Mouse (Mus musculus): ENCODE measurements around the gene Prrx2.

Prrx2 gene

DNA sequence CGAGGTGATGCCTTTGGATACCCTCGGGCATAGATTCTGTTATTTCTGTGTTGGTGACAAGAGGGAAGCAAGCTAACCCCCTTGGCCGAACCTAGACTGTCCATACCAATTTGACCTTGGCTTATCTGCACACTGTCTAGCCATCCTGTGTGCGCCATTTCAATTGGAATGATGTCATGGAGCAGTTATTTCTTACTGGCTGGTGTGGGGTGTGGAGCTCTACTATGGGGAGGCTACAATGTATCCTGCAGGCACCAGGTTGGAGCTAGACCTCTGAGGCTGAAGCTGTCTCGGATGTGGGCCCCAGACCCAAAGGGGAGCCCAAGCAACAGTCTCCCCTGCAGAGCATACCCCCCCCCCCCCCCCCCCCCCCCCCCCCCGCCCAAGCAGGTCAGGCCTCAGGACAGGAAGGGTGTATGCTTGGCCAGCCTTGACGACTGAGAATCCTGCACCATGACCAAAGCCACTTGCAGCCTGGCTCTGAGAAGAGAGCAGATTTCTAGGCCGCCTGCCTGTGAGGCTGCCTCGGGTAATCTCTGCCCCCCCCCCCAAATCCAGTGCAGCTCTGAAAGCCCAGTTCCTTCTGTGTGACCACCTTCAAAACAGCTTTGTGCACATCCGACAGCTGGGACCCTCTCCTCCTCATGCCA, at the start of gene Prrx2:
Prrx2 (plus strand) TSS at position 600 of the 650 bp plus-strand sequence.
- DNase-seq (ENCODE audit: low spot score): no peak

DNA sequence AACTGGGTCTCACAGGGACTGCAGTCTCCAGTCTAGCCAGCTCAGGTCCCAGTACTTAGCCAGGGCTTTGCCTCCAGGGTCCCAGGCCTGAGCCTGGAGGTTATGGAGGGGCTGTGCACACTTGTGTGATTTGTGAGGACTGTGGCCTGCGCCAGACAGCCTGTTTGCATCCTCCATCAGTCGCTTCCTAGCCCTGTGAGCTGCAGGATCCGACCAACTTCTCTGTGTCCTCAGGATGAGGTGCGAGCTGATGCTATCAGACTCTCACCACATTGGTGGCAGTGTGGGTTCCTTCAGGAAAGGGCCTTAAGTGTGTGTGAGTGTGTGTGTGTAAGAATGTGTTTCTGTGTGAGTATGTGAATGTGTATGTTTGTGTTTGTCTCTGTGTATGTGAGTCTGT, 47.3 kb upstream of the Prrx2 start:
- no peak for DNase-seq (ENCODE audit: low spot score)

DNA sequence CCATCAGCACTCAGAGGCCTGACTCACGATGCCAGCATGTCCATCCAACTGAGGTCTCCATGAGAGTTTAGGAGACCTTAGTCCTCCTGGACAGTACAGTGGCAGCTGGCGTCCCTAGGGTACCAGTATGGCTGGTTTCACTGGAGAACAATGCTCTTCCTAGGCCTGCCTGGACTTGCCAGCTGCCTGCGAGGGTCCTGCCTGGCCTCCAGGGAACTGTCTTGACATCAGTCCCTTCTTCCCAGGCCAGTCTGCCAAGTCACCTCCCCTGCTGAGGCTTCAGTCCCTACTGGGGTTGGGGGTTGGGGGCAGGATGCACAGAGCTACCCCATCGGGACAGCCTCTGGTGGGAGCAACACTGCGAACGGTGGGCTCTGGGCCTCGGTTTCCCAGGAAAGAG, 42.7 kb upstream of the Prrx2 start:
- no peak for DNase-seq (ENCODE audit: low spot score)

DNA sequence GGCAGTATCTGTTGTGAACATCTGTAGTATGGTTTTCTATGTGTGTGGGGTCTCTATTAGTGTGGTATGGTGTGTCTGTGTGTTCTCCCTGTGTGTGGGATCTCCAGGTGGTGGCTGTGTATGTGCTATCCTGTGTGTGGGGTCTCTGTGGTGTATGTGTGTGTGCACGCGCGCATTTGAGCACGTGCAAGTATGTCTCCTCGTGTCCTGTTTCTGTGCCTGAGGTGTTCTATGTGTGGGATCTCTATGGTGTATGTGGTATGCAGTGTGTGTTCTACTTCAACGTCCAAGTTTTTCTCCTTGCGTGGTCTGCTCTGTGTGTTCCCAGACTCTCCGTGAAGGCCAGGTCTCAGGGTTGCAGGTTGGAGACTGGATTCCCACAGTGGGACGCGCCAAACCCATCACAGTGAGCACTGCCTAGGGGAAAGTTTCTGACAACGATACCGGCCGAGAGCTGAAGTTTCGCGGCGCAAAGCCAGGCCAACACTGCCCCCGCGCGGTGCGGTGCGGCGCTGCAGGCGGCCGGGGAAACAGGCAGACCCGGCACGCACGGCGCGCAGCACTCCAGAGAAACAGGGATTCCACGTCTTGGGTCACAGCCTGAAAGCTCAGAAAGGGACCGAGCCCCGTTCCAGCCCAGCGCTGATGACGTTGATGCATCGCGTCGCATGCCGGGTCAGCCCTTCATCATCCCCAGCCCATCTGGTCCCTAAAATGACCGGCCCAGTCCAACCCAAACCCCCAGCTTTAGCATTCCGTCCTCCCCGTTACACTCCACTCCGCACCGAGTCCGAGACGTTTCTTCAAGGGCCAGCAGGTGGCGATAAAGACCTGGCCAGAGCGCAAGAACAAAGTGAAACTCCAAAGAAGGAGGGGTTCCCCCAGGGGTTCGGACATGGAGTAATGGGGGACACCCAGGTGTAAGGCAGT, 40.3 kb upstream of the Prrx2 start:
- peak; percentile 95 for DNase-seq (ENCODE audit: low spot score)

DNA sequence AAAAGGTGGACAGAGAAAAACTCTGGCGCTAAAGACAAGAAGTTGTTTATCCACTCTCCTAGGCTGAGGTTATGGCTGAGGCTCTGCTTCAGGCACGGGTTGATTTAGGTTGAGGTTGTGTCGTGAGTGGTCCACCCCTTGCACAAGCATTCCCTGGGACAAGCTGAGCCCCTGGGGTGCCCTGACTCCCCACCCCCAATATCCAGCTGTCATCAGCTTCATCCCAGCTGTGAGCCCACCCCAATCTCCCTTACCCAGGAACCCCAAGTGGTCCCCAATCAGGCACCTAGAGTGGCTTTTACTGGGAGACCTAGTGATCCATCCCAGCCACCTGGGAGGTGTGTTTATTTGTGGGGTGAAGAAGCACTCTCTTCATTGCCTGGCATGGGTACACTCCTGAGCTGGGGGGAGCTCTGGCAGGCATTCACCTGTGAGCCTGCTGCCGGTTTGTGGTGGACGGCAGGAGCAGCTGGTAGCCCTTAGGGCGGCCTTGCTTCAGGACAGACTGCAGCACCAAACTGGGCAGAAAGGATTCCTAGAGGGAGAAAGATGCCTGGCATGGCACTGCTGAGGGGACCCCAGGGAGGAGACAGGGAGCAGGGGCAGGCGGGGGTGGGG, 39.4 kb upstream of the Prrx2 start:
- no peak for DNase-seq (ENCODE audit: low spot score)

DNA sequence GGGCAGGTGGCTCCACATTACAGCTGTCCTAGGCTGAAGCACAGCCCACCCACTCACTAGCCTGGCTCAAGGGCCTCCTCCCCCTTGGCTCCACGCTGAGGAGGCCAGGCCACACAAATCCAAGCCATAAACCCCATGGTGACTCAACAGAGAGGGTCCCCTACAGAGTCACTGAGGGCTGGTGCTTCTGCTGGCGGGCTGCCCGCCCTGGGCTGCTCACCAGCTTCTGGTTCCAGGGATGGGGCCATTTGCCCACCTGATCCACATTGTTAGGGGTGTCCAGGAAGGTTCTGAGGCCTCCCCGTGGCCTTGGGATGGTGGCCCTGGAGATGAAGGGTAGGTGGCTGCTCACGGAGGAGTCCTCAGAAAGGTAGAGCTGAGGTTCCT, 38.9 kb upstream of the Prrx2 start:
- no peak for DNase-seq (ENCODE audit: low spot score)

DNA sequence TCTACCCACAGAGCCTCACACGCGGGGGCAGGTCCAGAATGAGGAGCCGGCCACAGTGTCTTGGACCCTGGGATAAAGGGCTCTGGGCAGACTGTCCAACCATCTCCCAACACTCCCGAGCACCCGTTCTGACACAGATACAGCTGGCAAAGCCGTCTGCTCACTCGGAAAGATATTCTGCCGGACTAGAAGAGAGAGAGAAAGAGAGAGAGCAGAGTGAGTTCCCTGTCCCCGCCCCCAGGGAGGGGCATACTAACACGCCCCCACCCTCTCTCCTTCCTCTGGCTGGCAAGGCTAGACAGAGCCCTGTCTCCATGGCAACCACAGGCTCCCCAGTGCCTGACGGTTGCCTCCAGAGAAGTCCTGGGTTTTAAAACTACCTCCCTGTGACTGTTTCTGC, 38.4 kb upstream of the Prrx2 start:
- peak; percentile 93 for DNase-seq (ENCODE audit: low spot score)

DNA sequence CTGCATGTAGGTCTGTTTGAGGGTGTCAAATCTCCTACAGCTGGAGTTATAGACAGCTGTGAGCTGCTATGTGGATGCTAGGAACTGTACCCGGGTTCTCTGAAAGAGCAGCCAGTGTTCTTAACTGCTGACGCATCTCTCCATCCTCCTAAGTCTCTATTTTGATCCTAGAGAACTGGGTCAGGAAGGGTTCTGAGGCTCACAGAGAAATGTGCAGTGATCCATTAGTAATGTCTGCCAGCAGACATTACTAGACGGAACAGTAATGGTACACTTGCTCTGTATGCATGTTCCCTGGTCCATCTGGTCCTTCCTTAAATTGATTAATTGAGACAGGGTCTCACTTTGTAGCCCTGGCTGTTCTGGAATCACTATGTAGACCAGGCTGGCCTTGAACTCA, 35.3 kb upstream of the Prrx2 start:
- DNase-seq (ENCODE audit: low spot score): no peak

DNA sequence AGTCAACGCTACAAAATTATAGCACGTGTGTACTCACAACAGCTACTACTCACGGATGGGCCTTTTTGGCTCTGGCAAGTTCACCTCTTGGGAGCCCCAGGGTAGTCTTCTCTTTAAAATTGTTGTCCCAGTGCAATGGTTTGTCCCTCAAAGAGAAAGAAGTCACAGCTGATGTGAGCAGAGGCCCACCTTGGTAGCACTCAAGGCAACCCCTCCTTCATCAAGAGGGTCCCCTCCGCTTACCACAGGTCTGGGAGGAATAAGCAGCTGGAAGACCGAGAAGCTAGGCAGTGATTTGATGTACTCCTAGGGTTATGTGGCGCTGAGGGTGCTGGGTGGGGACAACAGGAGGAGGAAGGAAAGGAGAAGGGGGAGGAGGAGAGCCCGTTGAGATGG, 34.1 kb upstream of the Prrx2 start:
- no peak for DNase-seq (ENCODE audit: low spot score)

DNA sequence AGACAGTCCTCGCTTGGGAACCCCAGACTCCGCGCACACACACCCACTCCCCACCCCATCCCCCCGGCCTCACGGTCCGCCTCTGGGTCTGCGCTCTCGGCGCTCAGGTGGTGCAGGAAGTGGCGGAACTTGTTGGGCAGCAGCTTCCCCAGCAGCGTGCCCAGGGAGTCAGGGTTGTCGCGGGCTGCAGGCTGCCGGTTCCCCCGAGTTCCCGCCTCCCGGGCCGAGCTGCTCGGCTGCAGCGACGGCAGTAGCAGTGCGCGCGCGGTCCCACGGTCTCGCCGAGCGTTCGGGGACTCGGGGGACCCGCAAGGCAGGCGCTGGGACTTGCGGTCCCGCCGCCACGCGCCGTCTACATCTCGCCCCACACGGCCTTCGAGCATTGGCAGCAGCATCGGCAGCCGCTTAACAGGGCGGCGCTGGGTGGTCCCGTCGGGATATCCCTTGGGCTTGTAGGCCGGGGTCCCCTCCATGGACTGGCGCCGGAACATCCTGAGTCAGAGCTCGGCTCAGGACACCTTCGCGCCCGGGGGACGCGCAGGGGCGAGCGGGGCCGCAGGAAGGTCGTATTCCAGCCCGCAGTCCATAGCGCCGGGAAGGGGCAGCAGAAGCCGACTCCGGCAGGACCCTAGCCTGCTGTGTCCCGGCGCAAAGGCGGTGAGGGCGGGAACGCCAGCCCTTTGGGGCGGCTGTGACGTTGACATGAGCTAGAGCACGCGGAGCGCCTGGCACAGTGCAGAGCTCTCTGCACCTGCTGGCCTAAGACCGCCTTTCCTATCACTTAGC, 33.5 kb upstream of the Prrx2 start:
- no peak for DNase-seq (ENCODE audit: low spot score)

DNA sequence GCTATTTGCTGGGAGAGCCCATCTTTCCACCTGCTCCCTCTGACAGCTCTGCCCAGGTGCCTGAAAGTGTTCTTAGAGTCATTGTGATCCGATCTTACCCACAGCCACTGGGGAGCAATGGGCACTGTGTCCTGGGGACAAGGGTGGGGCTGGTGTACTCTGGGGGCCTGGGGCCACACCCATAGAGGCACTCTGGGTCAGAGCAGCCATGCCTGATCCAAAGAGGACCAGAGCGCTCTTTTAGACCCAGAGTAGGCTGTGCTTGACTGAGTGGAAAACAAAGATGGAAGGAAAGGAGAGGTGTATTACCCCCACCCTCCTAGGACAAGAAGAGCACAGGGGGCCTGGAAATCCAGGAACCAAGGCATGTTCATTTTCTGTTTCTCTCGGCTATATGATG, 31.2 kb upstream of the Prrx2 start, which contains the start of gene 1700001O22Rik:
1700001O22Rik (minus strand) TSS at position 58 of the 400 bp plus-strand sequence.
- DNase-seq (ENCODE audit: low spot score): no peak

DNA sequence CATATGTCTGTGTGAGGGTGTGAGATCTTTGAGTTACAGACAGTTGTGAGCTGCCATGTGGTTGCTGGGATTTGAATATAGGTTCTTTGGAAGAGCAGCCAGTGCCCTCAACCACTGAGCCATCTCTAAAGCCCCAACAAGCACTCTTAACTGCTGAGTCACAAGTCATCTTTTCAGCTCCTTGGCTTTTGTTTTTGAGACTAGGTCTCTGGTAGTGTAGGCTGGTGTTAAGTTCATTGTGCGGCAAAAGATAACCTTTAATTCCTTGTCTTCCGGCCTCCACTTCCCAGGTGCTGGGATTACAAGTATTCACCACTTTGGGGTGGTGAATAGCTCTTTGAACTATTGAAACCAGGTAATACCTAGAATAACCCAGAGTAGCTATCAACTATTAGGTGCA, 28.8 kb upstream of the Prrx2 start:
- no peak for DNase-seq (ENCODE audit: low spot score)

DNA sequence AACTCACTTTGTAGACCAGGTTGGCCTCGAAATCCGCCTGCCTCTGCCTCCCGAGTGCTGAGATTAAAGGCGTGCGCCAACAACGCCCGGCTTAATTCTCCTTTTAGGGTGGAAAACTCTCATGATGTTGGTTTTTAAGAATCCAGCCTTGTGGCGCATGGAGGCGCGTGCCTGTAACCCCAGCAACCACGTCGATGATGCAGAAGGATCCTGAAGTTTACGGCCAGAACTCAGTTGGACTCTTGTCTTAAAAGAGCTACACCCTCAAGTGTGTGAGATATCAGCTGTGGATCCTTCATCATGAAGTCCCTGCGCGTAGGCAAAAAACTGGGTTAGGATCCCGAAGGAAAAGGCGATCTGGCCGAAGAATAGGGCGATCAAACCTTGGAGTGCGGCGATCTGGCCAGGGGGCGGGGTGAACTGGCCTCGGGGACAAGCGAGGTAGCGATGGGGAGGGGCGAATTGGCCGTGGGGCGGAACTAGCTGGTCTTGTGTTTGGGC, 27.6 kb upstream of the Prrx2 start:
- DNase-seq (ENCODE audit: low spot score): no peak

DNA sequence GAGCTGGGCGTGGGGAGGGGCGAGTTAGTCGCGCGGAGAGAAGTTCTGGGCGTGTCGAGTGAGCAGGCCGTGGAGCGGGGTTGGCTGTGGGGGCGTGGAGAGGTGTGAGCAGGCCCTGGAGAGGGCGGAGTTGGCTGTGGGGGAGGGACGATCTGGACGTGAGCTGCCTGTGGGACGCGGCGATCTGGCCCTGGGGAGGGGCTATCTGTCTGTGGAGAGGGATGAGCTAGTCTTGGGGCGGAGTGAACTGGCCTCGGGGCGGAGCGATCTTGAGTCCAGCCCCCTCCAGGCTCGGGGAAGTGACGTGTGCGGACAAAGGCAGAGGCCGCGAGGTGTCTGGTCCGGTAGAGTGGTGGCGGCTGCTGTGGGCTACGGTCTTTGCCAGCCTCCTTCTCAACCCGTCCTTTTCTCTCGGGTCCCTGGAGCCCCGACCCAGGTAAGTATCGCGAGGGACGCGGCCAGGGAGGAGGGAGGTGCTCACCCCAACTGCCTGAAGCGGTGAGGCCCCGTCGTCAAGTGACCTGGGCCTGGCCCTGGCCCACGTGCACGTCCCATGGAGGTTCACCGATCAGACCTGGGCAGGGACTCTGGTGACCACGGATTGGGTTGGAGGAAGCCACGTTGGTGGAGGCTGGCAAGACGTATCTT, 27.0 kb upstream of the Prrx2 start, which contains the start of gene Ntmt1:
Ntmt1 (plus strand) TSS at position 179 of the 648 bp plus-strand sequence.
- DNase-seq (ENCODE audit: low spot score): peak; percentile 99

DNA sequence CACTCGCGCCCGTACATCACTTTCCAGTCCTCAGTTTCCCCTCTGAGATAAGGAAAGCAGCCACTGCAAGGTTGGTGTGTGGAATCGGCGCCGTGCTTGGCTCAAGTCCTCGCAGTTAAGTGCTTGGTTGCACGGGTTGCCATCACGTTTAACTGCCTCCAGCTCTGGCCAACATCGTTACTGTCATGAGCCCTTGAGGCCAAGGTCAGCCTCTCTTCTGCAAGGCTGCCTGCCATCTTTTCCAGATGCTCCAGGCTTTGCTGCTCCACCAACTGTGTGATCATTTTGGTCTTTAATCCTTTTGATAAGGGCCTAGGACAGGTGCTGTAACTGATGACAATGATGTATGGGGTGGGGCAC, 26.5 kb upstream of the Prrx2 start:
- DNase-seq (ENCODE audit: low spot score): no peak

DNA sequence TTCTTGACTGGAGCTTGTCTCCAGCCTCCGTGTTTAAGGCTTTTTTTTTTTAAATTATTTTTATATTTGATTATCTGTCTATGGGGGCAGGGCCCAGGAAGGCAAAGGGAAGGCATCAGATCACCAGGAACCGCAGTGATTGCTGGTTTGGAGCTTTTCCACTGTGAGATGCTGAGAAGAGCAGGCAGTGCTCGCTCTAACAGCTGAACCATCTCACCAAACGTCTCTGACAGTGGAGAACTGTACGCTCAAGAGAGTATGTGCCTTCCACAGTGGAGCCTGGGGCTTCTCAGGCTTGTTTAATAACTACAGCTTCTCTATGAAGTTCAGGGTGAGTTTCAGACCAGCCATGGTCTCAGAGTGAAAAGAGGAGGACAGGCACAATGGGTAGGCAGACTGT, 25.3 kb upstream of the Prrx2 start:
- no peak for DNase-seq (ENCODE audit: low spot score)

DNA sequence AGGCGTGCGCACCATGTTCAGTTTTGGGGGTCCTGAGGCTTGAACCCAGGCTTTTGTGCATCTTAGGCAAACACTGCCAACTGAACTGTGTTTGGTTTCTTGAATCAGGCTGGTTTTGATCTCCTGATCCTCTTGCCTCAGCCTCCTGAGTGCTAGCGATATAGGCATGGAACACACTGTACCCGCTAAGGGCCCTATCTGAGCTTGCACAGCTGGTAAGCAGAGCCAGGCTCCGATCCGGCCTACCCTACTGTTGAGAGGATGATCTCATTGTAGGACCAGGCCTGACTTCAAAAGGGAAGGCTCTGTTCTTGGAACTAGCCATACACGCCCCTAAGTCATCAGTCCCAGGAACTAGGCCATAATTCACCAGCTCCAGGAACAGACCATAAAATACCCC, 24.2 kb upstream of the Prrx2 start:
- DNase-seq (ENCODE audit: low spot score): no peak

DNA sequence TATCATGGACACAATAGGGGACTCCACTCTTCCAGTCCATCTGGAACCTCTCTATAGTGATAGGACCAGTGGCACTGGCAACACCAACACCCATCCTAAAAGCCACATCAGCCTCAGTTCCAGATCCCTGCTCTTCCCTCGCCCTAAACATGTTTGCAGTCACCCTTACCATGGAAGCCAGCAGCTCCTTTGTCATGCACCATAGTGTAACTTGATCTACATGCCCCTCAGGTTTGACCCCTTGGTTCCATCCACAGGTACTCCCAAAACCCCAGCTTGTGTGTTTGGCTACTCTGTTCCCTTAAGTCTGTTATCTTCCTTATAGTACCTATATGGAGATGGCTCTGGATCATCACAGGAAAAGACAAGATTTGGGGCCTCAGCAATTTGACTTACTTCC, 18.4 kb upstream of the Prrx2 start:
- no peak for DNase-seq (ENCODE audit: low spot score)

DNA sequence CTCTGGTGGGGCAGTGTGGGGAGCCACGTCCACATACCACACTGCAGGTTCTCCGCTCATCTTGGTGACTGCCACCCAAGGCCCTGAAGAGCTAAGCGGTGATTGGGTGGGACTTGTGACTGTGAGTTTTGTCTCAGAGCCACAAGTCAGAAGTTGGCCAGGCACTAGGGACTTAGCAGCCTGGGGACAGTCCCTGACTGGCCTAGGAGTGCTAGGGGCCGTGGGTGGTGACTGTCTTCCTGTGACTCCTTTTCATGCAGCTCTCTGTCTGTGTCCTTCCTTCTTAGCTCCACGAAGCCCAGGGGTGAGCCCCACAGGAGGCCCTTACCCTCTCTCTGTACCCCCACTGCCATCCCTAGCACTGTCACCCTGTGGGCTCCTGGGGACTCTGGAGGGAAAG, 14.9 kb upstream of the Prrx2 start:
- no peak for DNase-seq (ENCODE audit: low spot score)

DNA sequence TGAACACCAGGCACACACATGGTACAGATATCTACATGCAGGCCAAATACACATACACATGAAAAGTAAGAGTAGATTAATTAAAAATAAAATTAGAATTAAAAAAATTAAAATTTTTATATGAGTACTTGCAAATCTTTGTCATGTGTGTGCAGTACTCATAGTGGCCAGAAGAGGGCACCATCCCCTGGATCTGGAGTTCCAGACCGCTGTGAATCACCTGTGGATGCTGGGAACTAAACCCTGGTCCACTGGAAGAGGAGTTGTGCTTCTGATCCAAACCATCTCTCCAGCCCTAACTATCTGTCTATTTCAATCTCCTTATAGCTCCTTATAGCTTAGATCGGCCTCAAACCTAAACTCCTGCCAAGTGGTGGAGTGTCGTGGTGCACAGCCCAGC, 13.7 kb upstream of the Prrx2 start:
- no peak for DNase-seq (ENCODE audit: low spot score)

DNA sequence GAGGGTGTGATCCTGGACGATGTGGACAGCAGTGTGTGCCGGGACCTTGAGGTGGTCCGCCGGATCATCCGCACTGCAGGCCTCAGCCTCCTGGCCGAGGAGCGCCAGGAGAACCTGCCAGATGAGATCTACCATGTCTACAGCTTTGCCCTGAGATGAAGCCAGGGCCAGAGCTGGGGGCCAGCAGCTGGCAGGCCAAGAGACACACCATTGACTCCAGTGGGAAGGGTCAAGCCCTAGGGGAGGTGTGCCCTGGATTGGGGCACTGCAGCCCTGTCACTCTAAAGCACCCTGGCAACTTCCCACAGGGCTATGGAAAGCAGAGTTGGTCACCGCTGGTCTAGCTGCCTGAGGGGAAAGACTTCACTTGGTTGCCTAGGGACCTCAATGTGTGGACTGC, 12.3 kb upstream of the Prrx2 start:
- DNase-seq (ENCODE audit: low spot score): no peak
